Mouse (Mus musculus): Measurements from ENCODE around the gene Tln2. TPM values are rescaled to one million over a fixed set of nuclear protein-coding genes. Genes with fewer than 3 reads are reported as not detected.

The Tln2 gene
- total RNA-seq (2023), result 0.12 TPM

GRCm38 (mm10) chr9:67559603-67560002, at the start of gene Tln2:
TSS of gene Tln2 (minus strand) at chr9:67559703.

Other genes with a start within 250 kb of the Tln2 start
- gene C2cd4b, start 199.7 kb upstream of the Tln2 start, total RNA-seq (2023), result not detected